Mouse (Mus musculus): ENCODE results near the gene Smurf1.

Gene Smurf1

GRCm38 (mm10) chr5:144866923-144867322 is 98.7 kb downstream of the Smurf1 start:
- no peak for DNase-seq (ENCODE audit: low spot score)

GRCm38 (mm10) chr5:144860913-144861312 is 104.7 kb downstream of the Smurf1 start:
- DNase-seq (ENCODE audit: low spot score), result no peak

GRCm38 (mm10) chr5:144859284-144859683 is 106.4 kb downstream of the Smurf1 start:
- DNase-seq (ENCODE audit: low spot score), result no peak

- no peak for DNase-seq (ENCODE audit: low spot score)
These were observed 107.1 kb downstream of the Smurf1 start for GRCm38 (mm10) chr5:144858527-144858926.

GRCm38 (mm10) chr5:144855936-144856335 is 109.7 kb downstream of the Smurf1 start:
- no peak for DNase-seq (ENCODE audit: low spot score)

- DNase-seq (ENCODE audit: low spot score), result no peak
These were observed 111.7 kb downstream of the Smurf1 start for GRCm38 (mm10) chr5:144853931-144854330.

GRCm38 (mm10) chr5:144851820-144852219 is 113.8 kb downstream of the Smurf1 start:
- DNase-seq (ENCODE audit: low spot score), result no peak

GRCm38 (mm10) chr5:144849932-144850331 is 115.7 kb downstream of the Smurf1 start:
- DNase-seq (ENCODE audit: low spot score), result no peak

GRCm38 (mm10) chr5:144848735-144849134 is 116.9 kb downstream of the Smurf1 start:
- no peak for DNase-seq (ENCODE audit: low spot score)

GRCm38 (mm10) chr5:144845352-144845751 is 120.3 kb downstream of the Smurf1 start:
- DNase-seq (ENCODE audit: low spot score), result no peak

GRCm38 (mm10) chr5:144836100-144836499 is 129.5 kb downstream of the Smurf1 start:
- DNase-seq (ENCODE audit: low spot score), result peak; percentile 18

- no peak for DNase-seq (ENCODE audit: low spot score)
These were observed 133.7 kb downstream of the Smurf1 start for GRCm38 (mm10) chr5:144831840-144832469.

GRCm38 (mm10) chr5:144829631-144830030 is 136.0 kb downstream of the Smurf1 start:
- no peak for DNase-seq (ENCODE audit: low spot score)

GRCm38 (mm10) chr5:144828365-144829102 is 137.1 kb downstream of the Smurf1 start:
- no peak for DNase-seq (ENCODE audit: low spot score)
